ENCODE assay signal across 7 mouse cellular contexts in the genomic region with DNA sequence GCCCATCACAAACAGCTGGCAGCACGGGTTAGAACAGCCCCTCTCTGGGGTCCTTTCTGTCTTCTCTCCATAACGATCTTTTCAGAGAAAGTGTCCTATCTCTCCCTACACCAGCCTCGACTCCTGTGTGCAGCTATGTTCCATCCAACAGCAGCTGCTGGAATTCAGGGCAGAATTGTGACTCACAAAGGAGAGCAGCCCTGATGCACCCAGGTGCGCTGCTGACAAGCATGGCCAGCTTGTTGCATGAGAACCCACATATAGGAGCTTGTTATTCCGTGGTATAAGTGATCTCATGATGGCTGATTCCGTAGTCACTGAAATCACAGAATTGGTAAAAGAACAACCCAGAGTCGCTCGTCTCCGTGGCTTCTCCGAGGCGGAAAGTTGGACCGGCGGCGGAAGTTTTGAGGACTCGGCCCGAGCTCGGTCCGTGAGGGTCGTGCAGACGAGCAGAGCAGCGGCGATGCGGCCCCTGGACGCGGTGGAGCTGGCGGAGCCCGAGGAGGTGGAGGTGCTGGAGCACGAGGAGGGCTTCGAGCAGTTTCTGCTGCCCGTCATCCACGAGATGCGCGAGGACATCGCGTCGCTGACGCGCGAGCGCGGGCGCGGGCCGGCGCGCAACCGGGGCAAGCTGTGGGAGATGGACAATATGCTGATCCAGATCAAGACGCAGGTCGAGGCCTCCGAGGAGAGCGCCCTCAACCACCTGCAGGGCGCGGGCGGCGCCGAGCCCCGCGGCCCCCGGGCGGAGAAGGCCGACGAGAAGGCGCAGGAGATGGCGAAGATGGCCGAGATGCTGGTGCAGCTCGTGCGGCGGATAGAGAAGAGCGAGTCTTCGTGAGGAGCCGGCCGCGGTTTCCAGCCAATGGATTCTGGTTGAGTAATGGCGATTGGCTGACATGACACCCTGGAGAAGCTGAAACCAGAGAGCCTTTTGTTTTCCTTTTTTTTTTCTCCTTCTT. TPM values are rescaled to one million over a fixed set of nuclear protein-coding genes. Genes with fewer than 3 reads are reported as not detected.
A peak's percentile ranks its signal among the peaks of the same experiment; 100 is the strongest.
DNase-seq lines count a peak whose midpoint lies in the region; ATAC-seq and TF ChIP-seq lines count a peak whose summit lies in the region.
"Not testable (repeated sequence)": the region's sequence is repeated elsewhere in the genome, so short reads cannot be mapped to it uniquely, and the experiment has no call there.

No protein-coding gene starts in this region.

- peak; percentile 32 for DNase-seq in cerebellum, adult 11-12 months
- DNase-seq in left cerebral cortex, postnatal 36 days (ENCODE audit: low spot score in 2 of 2), result peak; percentile 24 to 37
- DNase-seq in ovary, postnatal 10 days (ENCODE audit: low spot score), result peak; percentile 3

- not testable (repeated sequence) for H3K9me3 ChIP-seq in heart, embryonic 12.5 days (replicated peaks)
- H3K9me3 ChIP-seq in megakaryocyte, embryonic 14.5 days, result peaks cover 11% of the 10 kb centered on the region

- not testable (repeated sequence) for TF ChIP-seq POLR2A in embryonic fibroblast, embryonic 13.5 days (IDR thresholded peaks at IDR 0.05; ENCODE audit: low read depth, low read length)

- peak; percentile 25; the same call in 1 of the 2 replicates for ATAC-seq in heart, embryonic 12.5 days (ENCODE audit: insufficient number of reproducible peaks, low FRiP score)
- ATAC-seq in inflammation-experienced regulatory T-cells, adult 6 months, result peak; percentile 48

- not testable (repeated sequence) for H3K27ac ChIP-seq in embryonic fibroblast, embryonic 13.5 days (ENCODE audit: insufficient read depth, low read length); heart, embryonic 12.5 days (ENCODE audit: poor library complexity, severe bottlenecking)

- peak overlapping the region; percentile 43; the same call in 1 of the 2 replicates for H3K9ac ChIP-seq in heart, embryonic 12.5 days

- H3K4me3 ChIP-seq in embryonic fibroblast, embryonic 13.5 days (ENCODE audit: insufficient read depth, low read length), result peak overlapping the region; percentile 9
- H3K4me3 ChIP-seq in heart, embryonic 12.5 days, result peak overlapping the region; percentile 46
- peak overlapping the region; percentile 62 for H3K4me3 ChIP-seq in megakaryocyte, embryonic 14.5 days (replicated peaks)

- H3K4me2 ChIP-seq in heart, embryonic 12.5 days, result peak overlapping the region; percentile 75

- peaks cover 65% of the 10 kb centered on the region for H3K27me3 ChIP-seq in heart, embryonic 12.5 days (replicated peaks)
- H3K27me3 ChIP-seq in megakaryocyte, embryonic 14.5 days (replicated peaks), result peaks cover 74% of the 10 kb centered on the region

- not testable (repeated sequence) for H3K36me3 ChIP-seq in heart, embryonic 12.5 days; megakaryocyte, embryonic 14.5 days (replicated peaks; ENCODE audit: low read length)

- 3% methylated on average over 74 of the region's 74 CpGs for WGBS in heart, embryonic 12.5 days

- not testable (repeated sequence) for H3K4me1 ChIP-seq in embryonic fibroblast, embryonic 13.5 days (ENCODE audit: control insufficient read depth, insufficient read depth, low read length); heart, embryonic 12.5 days (replicated peaks); megakaryocyte, embryonic 14.5 days

- not testable (repeated sequence) for TF ChIP-seq CTCF in embryonic fibroblast, embryonic 13.5 days (IDR thresholded peaks at IDR 0.05; ENCODE audit: borderline replicate concordance, insufficient read depth, low read length)

- intact Hi-C loops in left cerebral cortex, postnatal 36 days (cut with DNase I), result not testable (repeated sequence)

RNA-seq across cellular contexts. Expression of a gene that starts 9.8 kb away (rescaled TPM):
- 1.6 and 3.8 TPM in 2 replicates for polyA plus RNA-seq in embryonic fibroblast, embryonic 13.5 days (2011; ENCODE audit: insufficient read length, low read depth, missing spikeins)
- polyA plus RNA-seq in heart, embryonic 12.5 days (2016; fragmentation: Nextera tagmentation; extraction: Ambion mirVana), result 3.2 and 3.8 TPM in 2 replicates
- not detected for polyA plus RNA-seq in inflammation-experienced regulatory T-cells, adult 6 months (2017; shearing (Covaris generic))
- under 1 TPM in 1 of 2 experiments, not detected in 1; 0.48 TPM for total RNA-seq in left cerebral cortex, postnatal 36 days (2021)
- 4.2 and 5.0 TPM in 2 replicates for polyA plus RNA-seq in megakaryocyte, embryonic 14.5 days (2012; ENCODE audit: insufficient read depth, low replicate concordance)

RNA-seq across cellular contexts. Expression of a gene that starts 25.0 kb away (rescaled TPM):
- 0.32 TPM in 1 of 2 replicates, not detected in the other for polyA plus RNA-seq in embryonic fibroblast, embryonic 13.5 days (2011; ENCODE audit: insufficient read length, low read depth, missing spikeins)
- polyA plus RNA-seq in heart, embryonic 12.5 days (2016; fragmentation: Nextera tagmentation; extraction: Ambion mirVana), result 1.8 and 2.0 TPM in 2 replicates
- 1 to 10 TPM in 2 of 3 experiments, under 1 TPM in 1; 0.29 to 1.8 (median 1.1) TPM for polyA plus RNA-seq in inflammation-experienced regulatory T-cells, adult 6 months (2017; shearing (Covaris generic))
- 1 to 10 TPM in 1 of 2 experiments, under 1 TPM in 1; 0.94 to 1.9 TPM for total RNA-seq in left cerebral cortex, postnatal 36 days (2021)
- polyA plus RNA-seq in megakaryocyte, embryonic 14.5 days (2012; ENCODE audit: insufficient read depth, low replicate concordance), result not detected in 2 replicates

RNA-seq across cellular contexts. Expression of a gene that starts 26.2 kb away (rescaled TPM):
- polyA plus RNA-seq in embryonic fibroblast, embryonic 13.5 days (2011; ENCODE audit: insufficient read length, low read depth, missing spikeins), result 1.1 and 1.4 TPM in 2 replicates
- 0.85 and 1.1 TPM in 2 replicates for polyA plus RNA-seq in heart, embryonic 12.5 days (2016; fragmentation: Nextera tagmentation; extraction: Ambion mirVana)
- polyA plus RNA-seq in inflammation-experienced regulatory T-cells, adult 6 months (2017; shearing (Covaris generic)), result not detected
- under 1 TPM; 0.30 to 0.43 TPM for total RNA-seq in left cerebral cortex, postnatal 36 days (2021)
- 0.44 and 0.48 TPM in 2 replicates for polyA plus RNA-seq in megakaryocyte, embryonic 14.5 days (2012; ENCODE audit: insufficient read depth, low replicate concordance)

RNA-seq across cellular contexts. Expression of a gene that starts 27.0 kb away (rescaled TPM):
- 0.82 TPM in 1 of 2 replicates, not detected in the other for polyA plus RNA-seq in embryonic fibroblast, embryonic 13.5 days (2011; ENCODE audit: insufficient read length, low read depth, missing spikeins)
- 1.0 and 1.2 TPM in 2 replicates for polyA plus RNA-seq in heart, embryonic 12.5 days (2016; fragmentation: Nextera tagmentation; extraction: Ambion mirVana)
- polyA plus RNA-seq in inflammation-experienced regulatory T-cells, adult 6 months (2017; shearing (Covaris generic)), result not detected
- total RNA-seq in left cerebral cortex, postnatal 36 days (2021), result not detected
- not detected in 2 replicates for polyA plus RNA-seq in megakaryocyte, embryonic 14.5 days (2012; ENCODE audit: insufficient read depth, low replicate concordance)

RNA-seq across cellular contexts. Expression of a gene that starts 41.5 kb away (rescaled TPM):
- 51.8 and 54.7 TPM in 2 replicates for polyA plus RNA-seq in embryonic fibroblast, embryonic 13.5 days (2011; ENCODE audit: insufficient read length, low read depth, missing spikeins)
- 64.6 and 68.1 TPM in 2 replicates for polyA plus RNA-seq in heart, embryonic 12.5 days (2016; fragmentation: Nextera tagmentation; extraction: Ambion mirVana)
- polyA plus RNA-seq in inflammation-experienced regulatory T-cells, adult 6 months (2017; shearing (Covaris generic)), result 10 to 100 TPM; 31.5 to 34.9 (median 33.0) TPM
- total RNA-seq in left cerebral cortex, postnatal 36 days (2021), result 10 to 100 TPM; 28.0 to 32.6 TPM
- polyA plus RNA-seq in megakaryocyte, embryonic 14.5 days (2012; ENCODE audit: insufficient read depth, low replicate concordance), result 1.8 and 8.1 TPM in 2 replicates

Comparison
In these comparisons a context has a peak if more than half of its experiments do, and no peak if none do; other contexts are left out.
1. H3K4me3 ChIP-seq: peak in every context shown above with its lines; median percentile 62 in megakaryocyte, embryonic 14.5 days; 46 in heart, embryonic 12.5 days; 9 in embryonic fibroblast, embryonic 13.5 days.